20 mouse cellular contexts compared by ENCODE assay signal in genomic region chr6:12831916-12832315, GRCm38 (mm10).
A peak's percentile ranks its signal among the peaks of the same experiment; 100 is the strongest.
DNase-seq lines count a peak whose midpoint lies in the region; ATAC-seq lines count a peak whose summit lies in the region.
"Had no signal": no experiment of that assay in that cellular context is flagged by ENCODE, and none has a peak within 500 bp of the region (broad histone marks: within the 10 kb centered on the region; RNA-seq: fewer than 3 reads in every experiment).

No protein-coding gene starts in this region.

- no peaks in the 10 kb centered on the region for H3K9me3 ChIP-seq in limb, embryonic 12.5 days
- H3K9me3 ChIP-seq in limb, embryonic 10.5 days (replicated peaks): no peaks in the 10 kb centered on the region
- peaks cover 6% of the 10 kb centered on the region; the same call in 1 of the 2 replicates for H3K9me3 ChIP-seq in limb, embryonic 13.5 days

- H3K9ac ChIP-seq in limb, embryonic 12.5 days (replicated peaks): no peak overlapping the region
- no peak overlapping the region for H3K9ac ChIP-seq in limb, embryonic 13.5 days

- ATAC-seq in limb, embryonic 12.5 days (ENCODE audit: insufficient number of reproducible peaks, insufficient read depth, low FRiP score, low TSS enrichment, low read depth): peak; percentile 73; the same call in 1 of the 2 replicates
- ATAC-seq in limb, embryonic 13.5 days (ENCODE audit: low FRiP score, low read depth): peak; percentile 55; the same call in 1 of the 2 replicates
- ATAC-seq: activated CD4-positive, CD25-positive, alpha-beta regulatory T cell, adult 4 months; CD4-positive, CD25-positive, alpha-beta regulatory T cell, adult 4 months; Patski had no signal

- H3K36me3 ChIP-seq in limb, embryonic 12.5 days: no peaks in the 10 kb centered on the region
- H3K36me3 ChIP-seq in limb, embryonic 10.5 days: no peaks in the 10 kb centered on the region
- no peaks in the 10 kb centered on the region for H3K36me3 ChIP-seq in limb, embryonic 13.5 days
- H3K36me3 ChIP-seq: G1E had no signal

- H3K4me3 ChIP-seq in limb, embryonic 12.5 days (replicated peaks): no peak overlapping the region
- H3K4me3 ChIP-seq in limb, embryonic 10.5 days: no peak overlapping the region
- H3K4me3 ChIP-seq in limb, embryonic 13.5 days: no peak overlapping the region

- H3K27me3 ChIP-seq in limb, embryonic 12.5 days: no peaks in the 10 kb centered on the region
- H3K27me3 ChIP-seq in limb, embryonic 10.5 days (ENCODE audit: low read depth, poor library complexity, severe bottlenecking): no peaks in the 10 kb centered on the region
- no peaks in the 10 kb centered on the region for H3K27me3 ChIP-seq in limb, embryonic 13.5 days
- H3K27me3 ChIP-seq: CH12.LX, Patski had no signal

- 0 out of 2 replicates have a peak, but pooled peaks cover 6% of the 10 kb centered on the region for H3K4me1 ChIP-seq in limb, embryonic 12.5 days (replicated peaks)
- H3K4me1 ChIP-seq in limb, embryonic 10.5 days: no peaks in the 10 kb centered on the region
- 0 out of 2 replicates have a peak, but pooled peaks cover 3% of the 10 kb centered on the region for H3K4me1 ChIP-seq in limb, embryonic 13.5 days

- H3K4me2 ChIP-seq in limb, embryonic 12.5 days: no peak overlapping the region
- H3K4me2 ChIP-seq in limb, embryonic 13.5 days (replicated peaks): no peak overlapping the region

- no peak for DNase-seq in limb, embryonic 10.5 days (ENCODE audit: low spot score)
- no peak for DNase-seq in adrenal gland, postnatal 4 days (ENCODE audit: low spot score in 2 of 2)
- DNase-seq: adrenal gland, adult 2 months; adrenal gland, adult 8-10 months; adrenal gland, postnatal 10 days; adrenal gland, postnatal 14 days; adrenal gland, postnatal 25 days; adrenal gland, postnatal 36 days; B cell, adult 2 months; cerebellum, adult 11 months; cerebellum, adult 11-12 months; cerebellum, adult 18-20 months; cerebellum, adult 2 months had no signal

- H3K27ac ChIP-seq in limb, embryonic 12.5 days: no peak overlapping the region
- no peak overlapping the region for H3K27ac ChIP-seq in limb, embryonic 10.5 days
- H3K27ac ChIP-seq in limb, embryonic 13.5 days: no peak overlapping the region
